Mouse (Mus musculus) ES-E14 (cell line): ENCODE measurements around the gene 2810006K23Rik. TPM values are rescaled to one million over a fixed set of nuclear protein-coding genes. Genes with fewer than 3 reads are reported as not detected.
"Not testable (repeated sequence)": the region's sequence is repeated elsewhere in the genome, so short reads cannot be mapped to it uniquely, and the experiment has no call there.

Source experiments
- DNase-seq: peaks from one replicate; pipeline ENCODE4 v3.0.0-alpha.2; 2013; ENCODE audit warnings: low read depth, low spot score
- H3K27ac ChIP-seq: 2 replicates; pipeline ENCODE4 v1.5.1; 2012; ENCODE audit warnings: low read depth, mild to moderate bottlenecking, low read length, moderate library complexity, mixed read lengths; ENCODE audit not compliant: poor library complexity, insufficient read depth, severe bottlenecking
- H3K36me3 ChIP-seq: 2 replicates; pipeline ENCODE4 v1.6.1; 2012; ENCODE audit warnings: mild to moderate bottlenecking, low read length, moderate library complexity, mixed read lengths; ENCODE audit not compliant: control insufficient read depth, poor library complexity, insufficient read depth, severe bottlenecking
- H3K4me1 ChIP-seq, 2 experiments: fragments of 150-350 bp in 1 of 2; sonication (generic) in 1 of 2; 2 replicates each; pipeline ENCODE4 v1.6.1; 2012; ENCODE audit warnings: low read length in 2 of 2, mild to moderate bottlenecking in 1 of 2, mixed read lengths in 1 of 2; ENCODE audit not compliant: control insufficient read depth in 2 of 2, insufficient read depth in 2 of 2, poor library complexity in 1 of 2
- H3K4me3 ChIP-seq, 2 experiments: fragments of 150-350 bp in 1 of 2; sonication (generic) in 1 of 2; 2 replicates each; pipeline ENCODE4 v1.5.1; 2012; ENCODE audit warnings: low read length in 2 of 2, low read depth in 1 of 2, mild to moderate bottlenecking in 1 of 2, mixed read lengths in 1 of 2; ENCODE audit not compliant: insufficient read depth in 1 of 2, poor library complexity in 1 of 2, severe bottlenecking in 1 of 2
- H3K9ac ChIP-seq: 2 replicates; pipeline ENCODE4 v1.6.1; 2012; ENCODE audit warnings: low read depth, mild to moderate bottlenecking, low read length, mixed read lengths; ENCODE audit not compliant: poor library complexity, insufficient read depth, severe bottlenecking
- H3K9me3 ChIP-seq: fragments of 150-350 bp; sonication (generic); 2 replicates; pipeline ENCODE4 v1.6.1; 2012; ENCODE audit warnings: low read depth, mild to moderate bottlenecking, low read length; ENCODE audit not compliant: control insufficient read depth, insufficient read depth
- CHD2 ChIP-seq: IDR thresholded peaks from 2 replicates; pipeline ENCODE4 v1.6.1; 2014; ENCODE audit warnings: mild to moderate bottlenecking, low read depth, low read length, inconsistent platforms
- HCFC1 ChIP-seq: IDR thresholded peaks from 2 replicates; pipeline ENCODE4 v1.6.1; 2012; ENCODE audit warnings: low read length, inconsistent platforms, borderline replicate concordance; ENCODE audit not compliant: insufficient read depth
- MAFK ChIP-seq: IDR thresholded peaks from 2 replicates; pipeline ENCODE4 v1.6.1; 2014; ENCODE audit warnings: mild to moderate bottlenecking, low read depth, low read length, inconsistent platforms; ENCODE audit not compliant: insufficient read depth
- ZC3H11A ChIP-seq: IDR thresholded peaks from 2 replicates; pipeline ENCODE4 v1.6.1; 2012; ENCODE audit warnings: low read depth, mild to moderate bottlenecking, inconsistent platforms, low read length, borderline replicate concordance
- ZNF384 ChIP-seq: IDR thresholded peaks from 2 replicates; pipeline ENCODE4 v1.6.1; 2012; ENCODE audit warnings: low read depth, low read length, inconsistent platforms
- in situ Hi-C, 2 experiments: fragments of 600-800 bp; cut with MboI; formaldehyde crosslinking; loops; one replicate each; pipeline ENCODE4 v1.15.1; 2025; ENCODE audit warnings: low sequenced_read_pairs in 2 of 2, inconsistent platforms in 1 of 2; ENCODE audit not compliant: unreplicated experiment in 2 of 2
- total RNA-seq: library from RNA; depleted of rRNA; stranded (reverse); fragments of 300-350 nt; gene quantifications from 2 replicates; pipeline ENCODE4 v1.2.3, GENCODE M21; 2012

The 2810006K23Rik gene
- total RNA-seq, 1 experiment, result 7.3 TPM

GRCm38 (mm10) chr5:124338791-124339190 lies 10.9 kb downstream of the 2810006K23Rik start:
- H3K27ac ChIP-seq, result no peak overlapping the region
- no peak for DNase-seq
- no peak overlapping the region for H3K9ac ChIP-seq
- 0 out of 4 replicates have a peak, but pooled peaks cover 0 to 7% of the 10 kb centered on the region in 2 experiments for H3K4me1 ChIP-seq
- in situ Hi-C loops, result no loop called here
- H3K9me3 ChIP-seq, result no peaks in the 10 kb centered on the region
- no peak for TF ChIP-seq MAFK
- TF ChIP-seq ZNF384, result no peak
- TF ChIP-seq ZC3H11A, result no peak
- TF ChIP-seq CHD2, result no peak
- no peak for TF ChIP-seq HCFC1
- no peaks in the 10 kb centered on the region for H3K36me3 ChIP-seq
- no peak overlapping the region for H3K4me3 ChIP-seq

GRCm38 (mm10) chr5:124341753-124342339 lies 14.0 kb downstream of the 2810006K23Rik start:
- H3K4me3 ChIP-seq, H3K9ac ChIP-seq, DNase-seq, H3K9me3 ChIP-seq, H3K4me1 ChIP-seq, H3K27ac ChIP-seq, in situ Hi-C loops: not testable (repeated sequence)
- peaks cover 13% of the 10 kb centered on the region for H3K36me3 ChIP-seq

- no peak overlapping the region for H3K27ac ChIP-seq
- in situ Hi-C loops, result no loop called here
- peaks cover 15% of the 10 kb centered on the region for H3K36me3 ChIP-seq
- 0 out of 4 replicates have a peak, but pooled peaks cover 0 to 4% of the 10 kb centered on the region in 2 experiments for H3K4me1 ChIP-seq
- no peak overlapping the region for H3K4me3 ChIP-seq
- DNase-seq, result no peak
- H3K9ac ChIP-seq, result no peak overlapping the region
- no peaks in the 10 kb centered on the region for H3K9me3 ChIP-seq
- TF ChIP-seq ZNF384, result no peak
- no peak for TF ChIP-seq MAFK
- no peak for TF ChIP-seq ZC3H11A
Measured at GRCm38 (mm10) chr5:124342897-124343296, 15.0 kb downstream of the 2810006K23Rik start.

GRCm38 (mm10) chr5:124349196-124349595 lies 21.3 kb downstream of the 2810006K23Rik start:
- DNase-seq, result no peak
- Histone ChIP-seq H3K9ac (no peak overlapping the region), H3K27ac (no peak overlapping the region), H3K36me3 (peaks cover 37% of the 10 kb centered on the region), H3K4me1 (peaks cover 4 to 16% of the 10 kb centered on the region in 2 experiments; a peak in 2 of 4 replicates), H3K9me3 (no peaks in the 10 kb centered on the region), H3K4me3 (no peak overlapping the region)
- TF ChIP-seq ZC3H11A, result no peak
- TF ChIP-seq MAFK, result no peak
- no peak for TF ChIP-seq CHD2
- TF ChIP-seq HCFC1, result no peak
- no peak for TF ChIP-seq ZNF384
- in situ Hi-C loops, result no loop called here

GRCm38 (mm10) chr5:124350350-124350749 lies 22.5 kb downstream of the 2810006K23Rik start:
- in situ Hi-C loops, result no loop called here
- no peak overlapping the region for H3K4me3 ChIP-seq
- peaks cover 32% of the 10 kb centered on the region for H3K36me3 ChIP-seq
- no peak for TF ChIP-seq CHD2
- no peak for TF ChIP-seq HCFC1
- TF ChIP-seq ZC3H11A, result no peak
- TF ChIP-seq ZNF384, result no peak
- no peak for TF ChIP-seq MAFK
- no peak overlapping the region for H3K9ac ChIP-seq
- H3K27ac ChIP-seq, result no peak overlapping the region
- peaks cover 4 to 16% of the 10 kb centered on the region in 2 experiments; a peak in 2 of 4 replicates for H3K4me1 ChIP-seq
- DNase-seq, result no peak
- H3K9me3 ChIP-seq, result no peaks in the 10 kb centered on the region
